Mouse (Mus musculus): Measurements from ENCODE around the gene Mybphl.

DNA sequence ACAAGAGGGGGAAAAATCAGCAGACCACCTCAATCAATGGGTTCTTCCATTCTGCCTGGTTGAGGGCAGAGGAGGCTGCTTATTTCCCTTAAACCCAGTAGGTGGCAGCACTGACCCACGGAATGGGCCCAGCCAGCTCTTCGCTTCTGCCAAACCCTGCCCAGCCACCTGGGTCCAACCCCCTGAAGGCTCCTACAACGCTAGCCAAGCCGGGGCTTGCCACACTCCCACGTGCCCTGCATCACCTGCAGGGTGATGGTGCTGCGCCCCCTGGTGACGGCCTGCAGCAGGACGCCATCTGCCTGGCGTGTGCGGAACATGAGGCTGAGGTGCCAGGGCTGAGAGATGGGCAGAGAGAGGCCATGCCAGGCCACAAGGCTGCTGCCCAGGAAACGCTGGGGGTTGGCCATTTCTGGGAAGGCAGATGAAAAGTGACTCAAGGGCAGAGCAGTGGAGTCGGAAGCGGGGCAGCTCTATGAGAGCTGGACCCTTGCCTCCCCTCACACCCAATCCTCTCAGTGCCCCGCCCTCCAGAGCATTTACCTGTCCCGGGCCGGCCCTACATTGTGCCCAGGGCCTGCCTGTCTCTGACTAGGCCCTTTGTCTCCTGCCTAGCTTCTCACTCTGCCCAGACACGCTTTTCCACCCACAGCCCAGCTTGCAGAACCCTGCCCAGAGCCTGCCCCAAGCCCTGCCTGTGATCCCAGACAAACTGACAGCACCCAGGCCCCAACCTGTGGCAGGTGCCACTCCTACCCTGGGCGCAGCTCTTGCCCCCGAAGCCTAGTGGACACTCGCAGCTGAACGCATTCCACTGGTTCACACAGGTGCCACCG is 37.2 kb downstream of the Mybphl start:
- TF ChIP-seq CTCF (conservative IDR thresholded peaks at IDR 0.05; ENCODE audit: low read length) (peak; percentile 64), NANOG (IDR thresholded peaks at IDR 0.05; ENCODE audit: borderline replicate concordance, low read length) (no peak)
